Mouse (Mus musculus) intestine, postnatal 0 days (tissue): ENCODE measurements around the gene Gba. TPM values are rescaled to one million over a fixed set of nuclear protein-coding genes. Genes with fewer than 3 reads are reported as not detected.
"Not testable (repeated sequence)": the region's sequence is repeated elsewhere in the genome, so short reads cannot be mapped to it uniquely, and the experiment has no call there.

Experiments used
- ATAC-seq: fragments of 200-750 bp; cut with Nextera tagmentation; 2 replicates; pipeline ENCODE4 v1.8.0; 2017; ENCODE audit warnings: mild to moderate bottlenecking, moderate TSS enrichment, moderate library complexity
- H3K27ac ChIP-seq: fragments of 300-500 bp; sonication (generic); 2 replicates; pipeline ENCODE4 v1.5.1; 2014; ENCODE audit warnings: mild to moderate bottlenecking, low read depth, low read length, moderate library complexity
- H3K27me3 ChIP-seq: fragments of 300-500 bp; sonication (generic); replicated peaks from 2 replicates; pipeline ENCODE4 v1.6.1; 2014; ENCODE audit warnings: low read length, mixed read lengths; ENCODE audit not compliant: control insufficient read depth, insufficient read depth
- H3K36me3 ChIP-seq: fragments of 300-500 bp; sonication (generic); 2 replicates; pipeline ENCODE4 v1.6.1; 2014; ENCODE audit warnings: mild to moderate bottlenecking, moderate library complexity; ENCODE audit not compliant: control insufficient read depth, insufficient read depth
- H3K4me1 ChIP-seq: fragments of 300-500 bp; sonication (generic); replicated peaks from 2 replicates; pipeline ENCODE4 v1.6.1; 2014; ENCODE audit warnings: antibody characterized with exemption, low read length, mixed read lengths; ENCODE audit not compliant: control insufficient read depth, insufficient read depth
- H3K4me2 ChIP-seq: fragments of 300-500 bp; sonication (generic); replicated peaks from 2 replicates; pipeline ENCODE4 v1.6.1; 2014; ENCODE audit warnings: low read depth, mild to moderate bottlenecking, moderate library complexity
- H3K4me3 ChIP-seq: fragments of 300-500 bp; sonication (generic); 2 replicates; pipeline ENCODE4 v1.5.1; 2014; ENCODE audit warnings: low read depth, low read length
- H3K9ac ChIP-seq: fragments of 300-500 bp; sonication (generic); 2 replicates; pipeline ENCODE4 v1.6.1; 2014; ENCODE audit warnings: mild to moderate bottlenecking, low read depth, low read length
- H3K9me3 ChIP-seq: fragments of 300-500 bp; sonication (generic); 2 replicates; pipeline ENCODE4 v1.6.1; 2016; ENCODE audit warnings: mixed run types; ENCODE audit not compliant: control insufficient read depth
- CTCF ChIP-seq: sonication (generic); IDR thresholded peaks from 2 replicates; pipeline ENCODE4 v1.5.1; 2016; ENCODE audit warnings: low read depth, mild to moderate bottlenecking, control low read depth, antibody characterized with exemption, moderate library complexity
- WGBS: fragments of 180-500 bp; shearing (Covaris S2); extraction: QIAGEN DNeasy Blood & Tissue Kit; methylation state at CpG from one replicate; pipeline ENCODE4 v1.1.7; 2014; 5-methylcytosine and 5-hydroxymethylcytosine counted together
- polyA plus RNA-seq: library from polyadenylated mRNA; unstranded; fragments of >200 nt; fragmentation: Nextera tagmentation; extraction: Ambion mirVana; gene quantifications from 2 replicates; pipeline ENCODE4 v1.2.1, GENCODE M21; 2015

Gene Gba
- 140 TPM in 2 replicates for polyA plus RNA-seq

DNA sequence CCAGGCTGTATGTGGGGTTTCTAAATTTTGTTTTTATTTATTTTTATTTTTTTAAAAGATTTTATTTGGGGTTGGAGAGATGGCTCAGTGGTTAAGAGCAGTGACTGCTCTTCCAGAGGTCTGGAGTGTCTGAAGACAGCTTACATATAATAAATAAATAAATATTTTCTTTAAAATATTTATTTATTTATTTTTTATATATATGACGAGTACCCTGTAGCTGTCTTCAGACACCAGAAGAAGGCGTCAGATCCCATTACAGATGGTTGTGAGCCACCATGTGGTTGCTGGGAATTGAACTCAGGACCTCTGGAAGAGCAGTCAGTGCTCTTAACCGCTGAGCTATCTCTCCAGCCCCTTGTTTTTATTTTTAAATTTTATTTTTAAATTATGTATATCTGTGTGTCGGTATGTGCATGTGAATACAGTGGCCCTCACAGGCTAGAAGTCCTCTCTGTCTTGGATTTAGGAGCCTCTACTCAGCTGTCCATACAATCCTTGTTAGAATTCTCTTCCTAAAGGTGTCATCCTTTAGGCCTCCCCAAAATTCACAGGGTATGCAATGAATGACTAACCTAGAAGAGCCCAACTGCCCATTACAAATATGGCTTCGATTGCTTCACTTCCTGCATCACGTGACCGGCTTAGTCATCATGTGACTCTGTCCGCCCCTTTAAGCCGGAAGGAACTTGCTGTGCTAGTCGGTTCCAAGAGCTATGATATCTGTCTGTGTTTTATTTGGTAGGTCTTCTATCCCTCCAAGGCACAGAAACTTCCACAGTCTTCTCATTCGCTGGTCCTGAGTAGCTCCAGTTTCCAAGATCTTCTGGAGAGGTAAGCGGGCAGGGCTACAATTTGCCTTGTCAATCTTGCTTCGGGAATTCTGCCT, at the start of gene Gba:
Gene Gba (plus strand): TSS at position 676 of the 889 bp plus-strand sequence.
- peak within 1 kb of the TSS; percentile 65 for H3K4me3 ChIP-seq
- H3K4me1 ChIP-seq, result no peaks in the 10 kb centered on the region
- peak within 1 kb of the TSS; percentile 16; the same call in 1 of the 2 replicates for H3K27ac ChIP-seq
- no peaks in the 10 kb centered on the region for H3K27me3 ChIP-seq
- peak within 1 kb of the TSS; percentile 72 for H3K4me2 ChIP-seq
- peaks cover 33% of the 10 kb centered on the region for H3K36me3 ChIP-seq
- H3K9me3 ChIP-seq, result no peaks in the 10 kb centered on the region
- no peak for TF ChIP-seq CTCF
- ATAC-seq, result peak; percentile 72
- H3K9ac ChIP-seq, result peak within 1 kb of the TSS; percentile 76
- 24% methylated on average over 13 of the region's 13 CpGs for WGBS

DNA sequence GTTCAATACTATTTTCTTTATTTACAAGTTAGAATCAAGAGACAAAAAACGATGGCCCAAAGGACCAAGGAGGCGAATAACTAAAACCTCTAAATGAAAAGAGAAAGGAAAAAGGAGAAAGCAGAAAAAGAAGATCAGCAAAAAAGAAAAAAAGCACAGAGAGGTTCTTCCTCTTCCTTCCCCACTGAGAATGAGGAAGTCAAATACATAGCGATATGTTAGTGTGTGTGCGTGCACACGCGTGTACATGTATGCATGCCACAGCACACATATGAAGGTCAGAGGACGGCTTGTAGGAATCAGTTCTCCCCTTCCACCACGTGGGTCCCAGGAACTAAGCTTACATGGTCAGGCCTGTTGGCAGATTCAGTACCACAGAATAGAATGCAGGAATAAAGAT, 45.8 kb upstream of the Gba start:
- no peak for TF ChIP-seq CTCF
- no peak overlapping the region for H3K27ac ChIP-seq
- no peak overlapping the region for H3K4me3 ChIP-seq
- no peaks in the 10 kb centered on the region for H3K4me1 ChIP-seq
- H3K9me3 ChIP-seq, result no peaks in the 10 kb centered on the region
- no peak overlapping the region for H3K9ac ChIP-seq
- H3K4me2 ChIP-seq, result no peak overlapping the region
- WGBS, result 86% methylated on average over 8 of the region's 8 CpGs
- no peaks in the 10 kb centered on the region for H3K36me3 ChIP-seq
- H3K27me3 ChIP-seq, result no peaks in the 10 kb centered on the region; the same call in 1 of the 2 replicates
- ATAC-seq, result no peak

GRCm38 (mm10) chr3:89158651-89159050, 44.1 kb upstream of the Gba start:
- no peak for TF ChIP-seq CTCF
- Histone ChIP-seq H3K9me3 (no peaks in the 10 kb centered on the region), H3K4me1 (no peaks in the 10 kb centered on the region), H3K36me3 (no peaks in the 10 kb centered on the region), H3K9ac (no peak overlapping the region), H3K4me3 (no peak overlapping the region), H3K27ac (no peak overlapping the region), H3K27me3 (no peaks in the 10 kb centered on the region; the same call in 1 of the 2 replicates), H3K4me2 (0 out of 2 replicates have a peak overlapping the region, but pooled peaks have one; percentile 99)
- no peak for ATAC-seq
- 24% methylated on average over 7 of the region's 7 CpGs for WGBS

DNA sequence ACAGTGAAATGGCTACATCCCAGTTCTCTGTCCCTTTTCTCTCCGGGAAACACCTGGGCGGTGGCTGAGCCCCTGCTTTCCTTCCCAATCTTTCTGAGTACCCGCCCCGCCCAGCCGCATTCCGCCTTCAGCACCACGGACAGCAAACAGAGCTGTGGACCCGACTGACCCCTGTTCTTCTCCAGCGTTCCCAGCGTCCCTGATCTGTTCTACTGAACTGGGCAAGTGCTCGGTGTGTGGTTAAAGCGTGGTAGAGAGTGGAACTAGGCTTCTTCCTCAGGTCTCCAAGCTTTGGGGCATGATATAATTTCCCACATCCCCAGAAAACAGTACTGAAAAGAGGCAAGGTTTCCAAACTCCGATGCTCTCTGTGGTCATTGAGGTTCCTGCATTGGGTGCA, 43.5 kb upstream of the Gba start:
- ATAC-seq, result no peak
- TF ChIP-seq CTCF, result no peak
- no peaks in the 10 kb centered on the region for H3K9me3 ChIP-seq
- H3K27ac ChIP-seq, result no peak overlapping the region
- H3K36me3 ChIP-seq, result no peaks in the 10 kb centered on the region
- no peaks in the 10 kb centered on the region for H3K4me1 ChIP-seq
- H3K27me3 ChIP-seq, result no peaks in the 10 kb centered on the region; the same call in 1 of the 2 replicates
- peak overlapping the region; percentile 54 for H3K4me3 ChIP-seq
- 2% methylated on average over 13 of the region's 13 CpGs for WGBS
- H3K9ac ChIP-seq, result no peak overlapping the region
- H3K4me2 ChIP-seq, result peak overlapping the region; percentile 99

- H3K4me2 ChIP-seq, result peak within 1 kb of the TSS; percentile 99
- under 1% methylated on average over 55 of the region's 66 CpGs for WGBS
Measured at GRCm38 (mm10) chr3:89159616-89160344, 42.9 kb upstream of the Gba start, which contains the start of gene Hcn3. TSS of gene Hcn3 (minus strand) at chr3:89160196.

DNA sequence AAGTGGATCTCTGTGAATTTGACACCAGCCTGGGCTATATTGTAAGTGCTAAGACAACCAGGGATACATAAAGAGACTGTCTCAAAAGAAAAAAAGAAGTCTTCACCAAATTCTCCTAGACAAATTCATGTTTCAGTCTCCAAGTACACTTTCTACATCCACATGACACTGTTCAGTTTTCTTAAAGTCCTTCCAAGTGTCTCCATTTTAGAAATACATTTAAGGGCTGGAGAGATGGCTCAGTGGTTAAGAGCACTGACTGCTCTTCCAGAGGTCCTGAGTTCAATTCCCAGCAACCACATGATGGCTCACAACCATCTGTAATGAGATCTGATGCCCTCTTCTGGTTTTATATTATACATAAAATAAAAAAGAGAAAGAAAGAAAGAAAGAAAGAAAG, 41.5 kb upstream of the Gba start:
- not testable (repeated sequence) for ATAC-seq, H3K4me2 ChIP-seq, H3K27me3 ChIP-seq, H3K9ac ChIP-seq, H3K27ac ChIP-seq, H3K4me1 ChIP-seq, H3K9me3 ChIP-seq, H3K4me3 ChIP-seq, H3K36me3 ChIP-seq

More at GRCm38 (mm10) chr3:89159616-89160344, 42.9 kb upstream of the Gba start, which contains the start of gene Hcn3:
- peak within 1 kb of the TSS; percentile 54 for H3K4me3 ChIP-seq
- no peaks in the 10 kb centered on the region for H3K4me1 ChIP-seq
- peak; percentile 38; the same call in 1 of the 2 replicates for ATAC-seq
- H3K9me3 ChIP-seq, result no peaks in the 10 kb centered on the region
- no peaks in the 10 kb centered on the region; the same call in 1 of the 2 replicates for H3K27me3 ChIP-seq
- no peaks in the 10 kb centered on the region for H3K36me3 ChIP-seq
- no peak within 1 kb of the TSS for H3K27ac ChIP-seq
- H3K9ac ChIP-seq, result 0 out of 2 replicates have a peak within 1 kb of the TSS, but pooled peaks have one; percentile 22
- TF ChIP-seq CTCF, result peak; percentile 86
